Mouse (Mus musculus) gastrocnemius, postnatal 14 days (tissue): Measurements from ENCODE around the gene Elovl2. TPM values are rescaled to one million over a fixed set of nuclear protein-coding genes. Genes with fewer than 3 reads are reported as not detected.
A peak's percentile ranks its signal among the peaks of the same experiment; 100 is the strongest.

Experiments
- DNase-seq: peaks from one replicate; pipeline ENCODE4 v3.0.0; 2021; ENCODE audit warnings: mixed read lengths
- intact Hi-C: fragments of 180-260 bp; cut with DNase I; formaldehyde crosslinking; loops from one replicate; pipeline ENCODE4 v1.15.1; 2025; ENCODE audit warnings: low total_unique reads
- total RNA-seq, 2 experiments: library from RNA; stranded (reverse); gene quantifications; 2 replicates each; pipeline ENCODE4 v1.2.3; 2021

The Elovl2 gene
- total RNA-seq, 2 experiments from 2014 or later: 0.16 to 0.18 TPM

GRCm38 (mm10) chr13:41195640-41196333 is 24.4 kb downstream of the Elovl2 start:
- DNase-seq: no peak
- intact Hi-C loops: no loop called here

- intact Hi-C loops: no loop called here
- DNase-seq: no peak
These were observed 32.3 kb downstream of the Elovl2 start for GRCm38 (mm10) chr13:41187886-41188285.

- intact Hi-C loops: no loop called here
- no peak for DNase-seq
These were observed 61.8 kb downstream of the Elovl2 start for GRCm38 (mm10) chr13:41158426-41158825.

GRCm38 (mm10) chr13:41153146-41153545 is 67.1 kb downstream of the Elovl2 start:
- no peak for DNase-seq
- intact Hi-C loops: no loop called here

- DNase-seq: peak; percentile 39
- intact Hi-C loops: loop anchor here (10.0 kb wide), 1 partner anchor 429 kb away; no protein-coding TSS in a partner anchor
These were observed 73.9 kb downstream of the Elovl2 start for GRCm38 (mm10) chr13:41146271-41146670.

GRCm38 (mm10) chr13:41145433-41145970 is 74.7 kb downstream of the Elovl2 start:
- no peak for DNase-seq
- intact Hi-C loops: loop anchor here (2.0 to 10.0 kb wide), 2 partner anchors 93 to 429 kb away; no protein-coding TSS in a partner anchor

GRCm38 (mm10) chr13:41134901-41135300 is 85.3 kb downstream of the Elovl2 start:
- intact Hi-C loops: no loop called here

More at GRCm38 (mm10) chr13:41134901-41135300, 85.3 kb downstream of the Elovl2 start:
- peak; percentile 46 for DNase-seq

Other genes with a start within 250 kb of the Elovl2 start
- 10 to 100 TPM; 23.2 to 26.0 TPM for gene Pak1ip1, start 219.4 kb downstream of the Elovl2 start, total RNA-seq
- gene Tmem14c, start 204.1 kb downstream of the Elovl2 start, total RNA-seq: 10 to 100 TPM; 70.5 to 72.3 TPM
- gene Mak, start 140.7 kb downstream of the Elovl2 start, total RNA-seq: not detected
- not detected for gene Gcm2, start 109.4 kb downstream of the Elovl2 start, total RNA-seq
- not detected for gene Sycp2l, start 106.1 kb downstream of the Elovl2 start, total RNA-seq
- 10 to 100 TPM; 24.5 to 26.6 TPM for gene Smim13, start 29.4 kb upstream of the Elovl2 start, total RNA-seq
- gene Gm17364, start 53.6 kb upstream of the Elovl2 start, total RNA-seq: not detected